Mouse (Mus musculus) midbrain, postnatal 0 days (tissue): ENCODE results near the gene Psme2b. TPM values are rescaled to one million over a fixed set of nuclear protein-coding genes. Genes with fewer than 3 reads are reported as not detected.
"Not testable (repeated sequence)": the region's sequence is repeated elsewhere in the genome, so short reads cannot be mapped to it uniquely, and the experiment has no call there.

Source experiments
- ATAC-seq: fragments of 200-750 bp; cut with Nextera tagmentation; 2 replicates; pipeline ENCODE4 v1.8.0; 2017; ENCODE audit warnings: moderate number of reproducible peaks, mild to moderate bottlenecking, moderate TSS enrichment, moderate library complexity; ENCODE audit not compliant: low FRiP score
- DNase-seq: peaks from one replicate; pipeline ENCODE4 v3.0.0-alpha.2; 2015; ENCODE audit warnings: low spot score
- H3K27ac ChIP-seq: fragments of 300-500 bp; sonication (generic); 2 replicates; pipeline ENCODE4 v1.5.1; 2014; ENCODE audit warnings: low read depth, mild to moderate bottlenecking, low read length, mixed read lengths
- H3K27me3 ChIP-seq: fragments of 300-500 bp; sonication (generic); 2 replicates; pipeline ENCODE4 v1.6.1; 2014; ENCODE audit warnings: low read length, control low read depth, mixed read lengths; ENCODE audit not compliant: insufficient read depth
- H3K36me3 ChIP-seq: fragments of 300-500 bp; sonication (generic); 2 replicates; pipeline ENCODE4 v1.6.1; 2014; ENCODE audit warnings: low read length, control low read depth, mixed read lengths; ENCODE audit not compliant: insufficient read depth
- H3K4me1 ChIP-seq: fragments of 300-500 bp; sonication (generic); 2 replicates; pipeline ENCODE4 v1.6.1; 2014; ENCODE audit warnings: mild to moderate bottlenecking, control low read depth, antibody characterized with exemption, low read length, mixed read lengths; ENCODE audit not compliant: insufficient read depth
- H3K4me2 ChIP-seq: fragments of 300-500 bp; sonication (generic); 2 replicates; pipeline ENCODE4 v1.6.1; 2014; ENCODE audit warnings: low read depth, mild to moderate bottlenecking, low read length, mixed read lengths; ENCODE audit not compliant: poor library complexity, severe bottlenecking
- H3K4me3 ChIP-seq: fragments of 300-500 bp; sonication (generic); 2 replicates; pipeline ENCODE4 v1.5.1; 2014; ENCODE audit warnings: low read depth, mild to moderate bottlenecking, low read length, moderate library complexity
- H3K9ac ChIP-seq: fragments of 300-500 bp; sonication (generic); replicated peaks from 2 replicates; pipeline ENCODE4 v1.6.1; 2014; ENCODE audit warnings: mild to moderate bottlenecking, low read length, moderate library complexity, mixed read lengths; ENCODE audit not compliant: poor library complexity, severe bottlenecking
- H3K9me3 ChIP-seq: fragments of 300-500 bp; sonication (generic); 2 replicates; pipeline ENCODE4 v1.6.1; 2016; ENCODE audit warnings: low read length, control low read depth
- WGBS: fragments of 180-500 bp; shearing (Covaris S2); extraction: QIAGEN DNeasy Blood & Tissue Kit; methylation state at CpG from one replicate; pipeline ENCODE4 v1.1.7; 2014; 5-methylcytosine and 5-hydroxymethylcytosine counted together
- polyA plus RNA-seq: library from polyadenylated mRNA; unstranded; fragments of >200 nt; fragmentation: Nextera tagmentation; extraction: Ambion mirVana; gene quantifications from 2 replicates; pipeline ENCODE4 v1.2.1, GENCODE M21; 2015
- total RNA-seq: library from RNA; depleted of rRNA; stranded (reverse); fragments of >200 nt; gene quantifications from 2 replicates; pipeline ENCODE4 v1.2.3, GENCODE M21; 2014

Gene Psme2b
- total and polyA plus RNA-seq, 2 experiments from 2014 or later = 1.1 to 2.1 TPM

DNA sequence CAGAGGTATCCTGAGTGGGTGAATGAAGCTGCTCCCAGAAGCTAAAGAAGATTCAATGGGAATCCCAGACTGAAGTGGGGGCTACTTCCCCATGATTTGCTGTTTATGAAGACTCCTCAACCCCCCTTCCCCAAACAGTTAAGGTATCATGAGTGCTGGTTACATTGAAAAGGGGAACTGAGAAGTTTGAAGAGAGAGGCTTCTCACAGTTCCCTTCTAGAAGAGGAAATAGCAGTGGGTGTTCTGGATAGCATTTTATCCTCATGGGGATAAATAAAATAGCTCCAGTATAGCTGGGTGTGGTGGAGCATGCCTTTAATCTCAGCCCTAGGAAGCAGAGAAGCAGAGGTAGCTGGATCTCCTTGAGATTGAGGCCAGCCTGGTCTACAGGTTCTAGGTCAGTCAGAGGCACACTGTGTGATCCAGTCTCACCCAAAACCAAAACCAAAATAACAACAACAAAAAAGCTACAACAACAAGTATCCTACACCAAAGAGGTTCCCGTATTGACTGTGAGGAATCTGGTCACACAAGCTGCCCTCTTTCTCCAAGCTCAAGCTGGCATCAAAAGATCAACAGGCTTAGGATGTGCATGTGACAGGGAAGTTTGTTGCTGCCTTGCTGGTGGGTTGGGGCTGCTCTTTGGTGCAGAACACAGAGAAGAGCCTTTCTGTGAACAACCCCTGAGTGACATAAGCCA, 32.4 kb upstream of the Psme2b start, which contains the start of gene Olfr56:
Gene Olfr56, plus strand, starts transcription at position 650 of the 700 bp plus-strand sequence.
- not testable (repeated sequence) for H3K27ac ChIP-seq, H3K36me3 ChIP-seq, H3K9me3 ChIP-seq, H3K4me3 ChIP-seq, H3K4me1 ChIP-seq, ATAC-seq, DNase-seq, H3K4me2 ChIP-seq, H3K9ac ChIP-seq, H3K27me3 ChIP-seq
- no CpG with 5 or more reads among the region's 1 CpGs for WGBS

DNA sequence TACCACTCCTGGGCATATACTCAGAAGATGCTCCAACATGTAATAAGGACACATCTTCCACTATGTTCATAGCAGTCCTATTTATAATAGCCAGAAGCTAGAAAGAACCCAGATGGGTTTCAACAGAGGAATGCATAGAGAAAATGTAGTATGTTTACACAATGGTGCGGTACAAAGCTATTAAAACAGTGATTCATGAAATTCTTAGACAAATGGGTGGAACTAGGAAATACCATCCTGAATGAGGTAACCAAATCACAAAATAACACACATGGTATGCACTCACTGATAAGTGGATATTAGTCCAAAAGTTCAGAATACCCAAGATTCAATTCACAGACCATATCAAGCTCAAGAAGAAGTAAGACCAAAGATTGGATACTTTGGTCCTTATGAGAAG, 28.7 kb upstream of the Psme2b start:
- H3K9me3 ChIP-seq, H3K4me2 ChIP-seq, H3K27me3 ChIP-seq, H3K4me3 ChIP-seq, H3K27ac ChIP-seq, H3K36me3 ChIP-seq, DNase-seq, H3K4me1 ChIP-seq, ATAC-seq, H3K9ac ChIP-seq: not testable (repeated sequence)
- no CpG with 5 or more reads among the region's 1 CpGs for WGBS

DNA sequence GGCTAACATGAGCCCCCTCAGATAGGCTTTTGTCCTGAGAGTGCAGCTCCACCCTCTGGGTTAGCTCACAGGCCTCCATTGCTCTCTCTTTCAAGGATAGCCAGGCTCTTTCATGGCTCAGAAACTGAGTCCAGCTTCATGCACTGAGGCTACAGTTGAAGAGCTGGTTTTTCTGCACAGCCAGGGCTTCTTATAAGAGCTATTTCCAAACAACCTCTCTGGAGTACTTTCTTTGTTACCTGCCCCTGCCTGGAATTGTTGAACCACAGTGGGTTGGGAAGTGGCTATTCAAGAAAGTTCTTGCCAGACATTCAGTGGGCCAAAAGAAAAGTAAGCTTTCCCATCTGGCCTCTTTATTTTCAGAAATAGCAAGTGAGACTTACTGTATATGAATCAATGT, 6.7 kb downstream of the Psme2b start:
- not testable (repeated sequence) for H3K4me3 ChIP-seq, H3K4me2 ChIP-seq, H3K27ac ChIP-seq

DNA sequence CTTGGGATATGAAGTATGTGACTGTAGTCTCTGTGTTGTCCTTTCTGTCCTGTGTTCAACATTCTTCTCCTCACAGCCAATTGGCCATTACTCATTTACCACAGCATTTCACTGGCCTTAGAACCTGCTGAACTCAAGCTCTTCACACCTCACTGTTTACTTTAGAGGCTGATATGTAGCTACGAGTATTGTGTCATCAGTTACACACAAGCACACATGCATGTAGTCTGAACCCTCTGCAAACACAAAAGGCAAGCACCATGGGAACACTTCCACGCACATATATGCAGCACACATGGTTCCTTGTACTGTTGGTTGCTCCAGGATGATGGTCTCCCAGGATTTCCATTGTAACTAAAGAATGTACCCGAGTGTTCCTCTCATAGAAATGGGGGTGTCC, 10.7 kb downstream of the Psme2b start:
- DNase-seq, H3K4me3 ChIP-seq, ATAC-seq, H3K36me3 ChIP-seq, H3K9me3 ChIP-seq, H3K4me1 ChIP-seq, H3K9ac ChIP-seq, H3K4me2 ChIP-seq, H3K27me3 ChIP-seq, H3K27ac ChIP-seq: not testable (repeated sequence)
- no CpG with 5 or more reads among the region's 3 CpGs for WGBS

More for the DNA sequence above, 6.7 kb downstream of the Psme2b start:
- not testable (repeated sequence) for DNase-seq, H3K9ac ChIP-seq, H3K9me3 ChIP-seq, H3K36me3 ChIP-seq, H3K27me3 ChIP-seq, ATAC-seq, H3K4me1 ChIP-seq

DNA sequence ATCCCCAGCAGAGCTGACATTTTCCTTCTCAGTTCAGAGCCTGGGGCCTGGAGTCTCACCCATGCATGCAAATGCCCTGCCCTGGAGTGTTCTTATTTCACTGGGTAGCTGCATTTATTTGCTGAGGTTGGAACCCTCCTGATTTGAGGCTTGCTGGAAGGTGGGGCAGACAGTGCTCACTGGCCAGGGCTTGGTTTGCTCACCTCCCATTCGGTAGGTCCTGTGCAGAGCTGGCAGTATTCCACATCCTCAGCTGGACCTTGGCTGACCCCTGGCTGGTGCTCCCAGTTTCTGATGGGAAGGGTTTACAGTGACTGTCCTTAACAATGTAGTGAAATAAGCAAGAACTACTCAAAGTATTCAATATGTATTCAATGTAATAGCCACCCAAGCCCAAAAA, 12.1 kb downstream of the Psme2b start:
- not testable (repeated sequence) for H3K36me3 ChIP-seq, DNase-seq, H3K9me3 ChIP-seq, ATAC-seq, H3K4me2 ChIP-seq, H3K4me3 ChIP-seq, H3K4me1 ChIP-seq, H3K27me3 ChIP-seq, H3K9ac ChIP-seq, H3K27ac ChIP-seq
- WGBS = 75% methylated on average over 1 of the region's 1 CpGs

DNA sequence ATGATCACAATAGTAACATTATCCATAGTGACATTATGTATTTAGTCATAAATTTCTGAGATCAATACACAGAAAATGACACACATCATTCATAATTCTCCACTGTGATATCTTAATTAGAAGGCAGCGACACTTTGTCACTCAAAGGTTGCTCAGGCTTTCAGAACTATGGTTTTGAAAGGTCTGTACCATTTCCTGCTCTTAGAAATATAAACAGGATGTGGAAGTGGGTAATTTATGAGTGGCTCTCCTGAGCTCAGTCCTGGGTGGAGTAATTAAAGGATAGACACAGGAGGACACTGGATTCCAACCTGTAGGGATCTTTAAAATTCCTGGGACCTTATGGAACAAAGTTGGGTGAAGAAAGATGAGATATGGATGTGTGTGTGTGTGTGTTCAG, 12.6 kb downstream of the Psme2b start:
- H3K9ac ChIP-seq, H3K27me3 ChIP-seq, H3K4me1 ChIP-seq, H3K36me3 ChIP-seq, H3K27ac ChIP-seq, DNase-seq, ATAC-seq, H3K9me3 ChIP-seq, H3K4me2 ChIP-seq, H3K4me3 ChIP-seq: not testable (repeated sequence)
- 81% methylated on average over 1 of the region's 1 CpGs for WGBS

DNA sequence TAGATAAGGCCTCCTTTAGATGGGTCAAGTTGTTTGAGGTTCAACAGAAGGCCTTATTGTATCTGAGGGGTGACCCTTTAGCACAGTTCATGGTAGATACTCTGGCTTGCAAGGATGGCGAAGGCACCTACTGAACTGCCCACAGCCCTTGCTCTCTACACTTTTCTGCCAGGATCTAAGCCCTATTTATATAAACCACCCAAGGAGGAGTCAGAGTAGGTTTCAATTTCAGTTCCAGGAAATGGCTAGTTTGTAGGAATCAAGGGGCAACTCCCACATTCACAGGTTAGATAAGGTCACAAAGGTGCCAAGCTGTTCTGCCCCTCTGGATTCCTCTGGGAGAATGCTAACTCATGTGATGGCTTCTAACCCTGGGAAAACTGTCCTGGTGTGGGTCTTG, 17.9 kb downstream of the Psme2b start:
- H3K27me3 ChIP-seq, H3K4me3 ChIP-seq, H3K4me1 ChIP-seq, H3K27ac ChIP-seq, H3K36me3 ChIP-seq, H3K4me2 ChIP-seq, ATAC-seq, H3K9ac ChIP-seq, H3K9me3 ChIP-seq, DNase-seq: not testable (repeated sequence)
- 100% methylated on average over 1 of the region's 1 CpGs for WGBS

DNA sequence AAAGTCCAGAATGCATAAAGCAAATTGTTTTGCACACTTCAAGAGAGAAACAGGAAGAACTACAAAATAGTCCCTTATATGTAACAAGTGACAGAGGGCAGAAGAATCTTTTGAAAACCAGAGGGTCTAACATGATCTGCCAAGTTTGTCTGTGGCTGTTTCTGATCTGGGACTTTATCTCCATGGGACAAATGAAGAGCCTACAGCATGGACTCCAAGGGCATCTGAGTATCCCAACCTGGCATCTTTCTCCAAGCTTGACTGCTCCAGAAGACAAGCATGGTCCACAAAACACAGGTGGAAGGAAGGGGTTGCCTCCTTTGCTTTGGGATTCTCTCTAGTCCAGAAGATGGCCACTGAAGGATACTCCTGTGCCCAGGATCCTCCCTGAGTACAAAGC, 19.6 kb downstream of the Psme2b start:
- ATAC-seq = not testable (repeated sequence)

DNA sequence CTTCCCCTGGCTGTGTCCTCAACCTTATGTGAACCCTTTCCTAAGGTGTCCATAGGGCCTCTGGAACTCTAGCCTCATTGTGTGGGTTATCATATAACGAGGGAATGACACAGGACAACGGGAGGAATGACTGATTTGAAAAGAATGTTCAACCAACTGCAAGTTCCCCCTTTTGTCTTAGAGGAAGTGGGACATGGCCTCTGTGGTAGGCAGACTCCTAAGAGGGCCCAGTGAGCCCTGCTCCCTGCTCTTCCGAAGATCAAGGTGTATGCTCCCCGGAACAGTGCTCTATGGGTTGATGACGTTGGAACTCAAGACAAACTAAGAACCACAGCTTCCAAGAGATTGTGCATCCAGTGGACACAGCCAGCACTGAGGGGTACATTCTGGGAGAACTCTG, 22.2 kb downstream of the Psme2b start:
- not testable (repeated sequence) for H3K27me3 ChIP-seq, H3K9ac ChIP-seq, ATAC-seq, DNase-seq, H3K4me2 ChIP-seq, H3K4me1 ChIP-seq, H3K9me3 ChIP-seq, H3K36me3 ChIP-seq, H3K4me3 ChIP-seq, H3K27ac ChIP-seq
- WGBS = 88% methylated on average over 5 of the region's 5 CpGs

More for the DNA sequence above, 19.6 kb downstream of the Psme2b start:
- not testable (repeated sequence) for H3K4me1 ChIP-seq, H3K36me3 ChIP-seq, H3K9me3 ChIP-seq, DNase-seq, H3K27me3 ChIP-seq, H3K4me3 ChIP-seq, H3K27ac ChIP-seq, H3K4me2 ChIP-seq, H3K9ac ChIP-seq
